Mouse (Mus musculus): Measurements from ENCODE around the gene Arid4a. TPM values are rescaled to one million over a fixed set of nuclear protein-coding genes. Genes with fewer than 3 reads are reported as not detected.
"Not testable (repeated sequence)": the region's sequence is repeated elsewhere in the genome, so short reads cannot be mapped to it uniquely, and the experiment has no call there.

Arid4a gene
- total RNA-seq, 2 experiments from 2014 or later, result 19.2 to 21.1 TPM

DNA sequence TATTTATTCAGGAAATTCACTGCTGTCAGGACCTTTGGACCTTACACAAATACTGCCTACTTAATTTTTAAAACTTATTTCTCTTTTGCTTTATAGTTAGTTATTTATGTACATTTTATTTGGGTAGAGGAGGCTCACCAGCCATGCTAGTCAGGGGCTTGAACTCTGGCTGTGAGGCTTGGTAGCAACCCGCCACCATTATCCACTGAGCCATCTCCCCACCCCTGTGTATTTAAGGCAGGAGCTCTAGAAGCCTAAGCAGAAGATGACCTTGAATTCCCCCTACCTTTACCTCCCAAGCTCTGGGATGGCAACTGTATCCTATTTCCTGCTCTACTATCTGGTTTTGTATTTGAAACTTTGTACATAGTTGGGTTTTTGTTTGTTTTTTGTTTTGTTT, 37.7 kb downstream of the Arid4a start:
- DNase-seq, result no peak

- DNase-seq, result no peak
These were observed 39.7 kb downstream of the Arid4a start for GRCm38 (mm10) chr12:71055537-71055936.

- DNase-seq, result no peak
These were observed 44.0 kb downstream of the Arid4a start for GRCm38 (mm10) chr12:71059741-71060140.

- no peak for DNase-seq
These were observed 54.1 kb downstream of the Arid4a start for GRCm38 (mm10) chr12:71069846-71070245.

DNA sequence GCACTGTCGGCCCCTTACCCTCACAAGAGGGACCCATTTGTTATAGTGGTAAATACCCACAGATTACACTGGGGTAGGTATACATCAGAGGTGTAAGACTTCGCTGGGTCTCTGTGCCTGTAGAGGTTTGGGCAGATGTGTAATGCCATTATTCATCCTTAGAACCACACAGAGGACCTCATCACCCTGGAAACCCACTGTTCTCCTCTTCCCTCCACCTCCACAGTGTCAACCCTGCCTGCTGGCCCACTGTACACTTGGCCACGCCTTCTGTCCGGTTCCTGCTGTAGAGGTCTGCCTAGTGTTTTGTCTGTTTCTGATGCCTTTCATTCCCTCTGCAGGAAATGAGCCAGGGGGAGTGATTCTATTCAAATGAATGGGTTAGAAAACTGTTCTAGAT, 56.3 kb downstream of the Arid4a start:
- no peak for DNase-seq

DNA sequence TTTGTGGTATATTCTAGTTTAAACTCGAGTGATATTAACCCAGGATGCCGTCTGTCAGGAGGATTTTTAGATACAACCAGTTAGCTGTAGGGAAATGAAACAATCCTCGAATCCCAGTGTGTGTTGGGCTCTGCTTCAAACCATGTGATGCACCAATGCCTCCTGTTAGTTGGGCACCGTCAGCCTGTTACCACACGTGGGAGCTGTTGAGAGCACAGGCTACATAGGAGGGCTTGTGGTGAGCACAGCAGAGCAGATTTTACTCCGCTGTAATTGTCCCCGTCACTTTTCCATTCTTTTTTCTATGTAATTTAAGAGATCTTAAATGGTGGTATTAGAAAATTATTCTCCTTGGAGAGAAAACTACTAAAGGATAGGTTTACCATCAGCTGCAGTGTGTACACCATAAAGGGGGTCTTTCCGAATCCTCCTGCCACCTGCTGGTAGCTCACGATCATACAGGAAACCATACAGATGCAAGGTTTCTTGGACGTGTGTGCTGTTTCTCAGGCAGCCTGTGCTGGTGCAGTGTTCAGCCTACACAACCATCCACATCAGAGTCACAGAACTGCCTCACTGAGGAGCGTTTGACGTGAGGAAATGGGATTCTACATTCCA, 57.4 kb downstream of the Arid4a start:
- DNase-seq, result peak; percentile 45

GRCm38 (mm10) chr12:71086331-71086730, 70.5 kb downstream of the Arid4a start:
- DNase-seq, result no peak

DNA sequence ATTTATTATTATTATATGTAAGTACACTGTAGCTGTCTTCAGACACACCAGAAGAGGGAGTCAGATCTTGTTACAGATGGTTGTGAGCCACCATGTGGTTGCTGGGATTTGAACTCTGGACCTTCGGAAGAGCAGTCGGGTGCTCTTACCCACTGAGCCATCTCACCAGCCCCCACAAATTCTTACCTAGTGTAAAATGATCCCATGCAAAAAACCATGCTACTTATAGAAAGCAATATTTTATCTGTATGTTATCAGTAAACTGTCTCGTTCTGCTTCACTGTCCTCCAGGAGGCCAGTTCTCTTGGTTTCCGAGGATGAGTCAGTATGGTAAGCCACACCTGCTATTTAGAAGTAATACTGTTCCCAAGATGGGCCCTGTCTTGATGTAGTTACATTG, 88.5 kb downstream of the Arid4a start:
- not testable (repeated sequence) for DNase-seq

DNA sequence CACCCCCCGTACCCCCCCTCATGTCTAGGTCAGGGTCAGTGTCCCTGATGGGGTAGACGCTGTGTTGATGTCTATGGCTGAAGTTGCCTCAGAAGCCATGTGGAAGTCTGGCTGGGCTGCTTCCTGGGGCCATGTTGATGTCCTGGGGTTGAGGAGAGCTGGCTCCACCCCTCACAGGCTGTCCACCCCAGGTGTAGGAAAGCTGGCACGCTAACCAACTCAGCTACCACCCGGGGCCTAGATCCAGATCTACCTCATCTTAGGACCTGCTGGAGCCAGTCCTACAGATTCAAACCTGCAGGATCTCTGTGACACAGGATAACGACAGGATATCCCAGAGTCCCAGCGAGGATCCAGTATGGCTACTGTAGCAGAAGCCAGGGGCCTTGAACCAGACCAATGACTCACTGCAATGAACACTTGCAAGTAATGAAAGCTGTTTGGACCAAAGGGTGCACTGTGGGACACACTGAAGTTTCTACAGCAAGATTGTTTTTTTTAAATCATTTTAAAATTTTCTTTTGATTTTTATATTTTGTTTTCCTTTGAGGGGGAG, 91.5 kb downstream of the Arid4a start:
- no peak for DNase-seq

- peak; percentile 75 for DNase-seq
These were observed 95.5 kb downstream of the Arid4a start, which contains the start of gene Tomm20l for GRCm38 (mm10) chr12:71111331-71111730. Tomm20l (plus strand) TSS chr12:71111428.

- DNase-seq, result no peak
These were observed 97.3 kb downstream of the Arid4a start for GRCm38 (mm10) chr12:71113074-71113473.

DNA sequence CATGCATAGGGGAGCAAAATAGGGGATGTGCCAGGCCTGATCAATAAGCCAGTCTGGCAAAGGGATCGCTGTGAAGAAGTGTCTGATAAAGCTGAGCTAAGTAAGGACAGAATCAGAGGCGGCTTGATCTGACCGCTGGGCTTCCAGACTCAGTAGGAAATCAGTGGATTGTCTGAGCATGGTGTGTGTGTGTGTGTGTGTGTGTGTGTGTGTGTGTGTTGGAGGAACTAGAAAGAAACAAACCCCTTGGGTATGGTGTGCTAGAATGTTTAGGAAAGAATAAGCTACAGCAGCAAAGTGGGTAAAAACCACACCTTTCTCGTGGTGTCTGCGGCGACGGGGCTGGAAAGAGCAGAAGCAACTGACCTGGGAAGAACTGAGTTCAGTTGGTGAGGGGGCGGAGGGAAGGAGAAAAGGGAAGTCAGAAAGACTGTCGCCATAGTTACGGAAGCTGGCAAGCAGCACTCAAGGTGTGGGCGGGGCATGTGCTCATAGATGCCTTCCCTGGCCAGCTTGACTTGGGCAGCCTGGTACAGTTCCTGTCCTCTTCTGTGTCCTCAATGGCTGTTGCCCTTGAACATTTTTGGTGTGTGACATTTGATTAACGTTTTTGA, 98.0 kb downstream of the Arid4a start:
- peak; percentile 71 for DNase-seq

GRCm38 (mm10) chr12:71116411-71116810, 100.6 kb downstream of the Arid4a start:
- peak; percentile 70 for DNase-seq

GRCm38 (mm10) chr12:71122731-71123130, 106.9 kb downstream of the Arid4a start:
- no peak for DNase-seq

DNA sequence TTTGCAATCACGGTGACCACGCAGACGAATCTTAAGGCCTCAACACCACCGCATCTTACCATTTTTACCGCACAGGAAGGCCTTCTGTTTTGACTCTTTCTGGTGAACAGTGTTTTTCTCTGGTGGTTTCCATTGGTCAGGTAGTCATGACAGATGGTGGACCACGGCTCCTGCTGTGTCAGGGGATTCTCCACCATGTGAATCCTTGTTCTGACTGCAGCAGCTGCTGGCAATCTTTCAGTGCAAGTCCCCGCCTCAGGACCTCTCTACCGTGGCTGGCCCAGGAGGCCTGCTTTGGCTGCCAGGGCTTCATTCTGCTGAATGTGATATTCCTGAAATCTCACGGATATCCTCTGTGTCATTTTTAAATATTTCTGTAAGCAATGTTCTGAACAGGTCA, 107.5 kb downstream of the Arid4a start:
- DNase-seq, result no peak

DNA sequence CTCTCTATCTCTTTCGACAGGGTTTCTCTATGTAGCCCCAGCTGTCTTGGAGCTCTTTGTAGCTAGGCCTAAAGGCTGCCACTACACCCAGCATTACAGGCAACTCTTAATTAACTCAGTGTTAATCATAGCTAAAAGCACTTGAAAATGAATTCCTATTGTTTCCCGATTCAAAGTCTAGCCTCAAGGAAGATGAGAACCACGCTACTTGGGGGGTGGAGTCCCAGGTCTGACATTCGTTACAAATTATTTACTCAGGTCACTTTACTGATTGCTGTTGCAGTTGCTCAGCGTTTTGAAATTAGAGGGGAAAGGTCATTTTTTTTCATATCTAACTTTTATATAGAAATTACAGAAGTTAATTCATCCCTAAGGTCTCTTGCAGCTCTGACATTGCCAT, 119.8 kb downstream of the Arid4a start:
- no peak for DNase-seq

DNA sequence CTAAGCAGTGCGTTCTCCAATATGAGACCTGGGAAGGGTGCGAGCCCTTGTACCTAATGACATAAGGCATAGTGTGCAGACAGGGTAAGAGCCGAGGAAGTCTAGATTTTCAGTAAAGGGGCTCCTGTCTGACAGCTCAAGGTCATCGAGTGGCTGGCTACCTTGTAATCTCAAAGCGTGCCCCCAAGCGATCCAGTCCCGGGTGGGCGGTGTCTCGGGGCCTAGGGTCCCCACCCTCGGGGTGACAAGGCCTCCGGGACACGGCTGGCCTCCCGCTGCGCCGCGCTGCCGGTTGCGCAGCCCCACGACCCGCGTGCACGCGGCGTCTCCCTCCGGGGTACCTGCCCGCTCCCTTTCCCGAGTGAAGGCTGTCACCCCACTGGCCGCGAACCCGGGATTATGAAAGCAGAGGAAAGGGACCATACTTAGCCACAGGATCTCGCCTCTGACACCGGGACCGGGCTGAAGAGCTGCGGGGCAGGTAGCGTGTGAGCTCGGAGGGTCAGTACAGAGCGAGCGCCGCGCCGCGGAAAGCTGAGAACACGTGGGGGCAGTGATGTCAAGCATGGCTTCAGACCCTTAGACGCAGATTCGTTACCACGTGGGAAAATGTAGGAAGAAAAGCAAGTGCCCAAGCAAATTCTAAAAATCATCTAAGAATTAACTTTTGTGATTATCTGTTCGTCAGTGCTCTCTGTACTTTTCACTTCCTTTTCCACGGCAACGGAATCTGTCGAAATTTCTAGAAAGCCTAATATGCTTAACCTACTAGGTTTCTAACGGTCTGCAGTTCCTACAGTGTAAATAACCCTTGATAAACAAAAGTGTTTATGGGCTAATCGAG, 120.6 kb downstream of the Arid4a start, which contains the start of the genes Timm9 and 2700049A03Rik:
Gene Timm9 (minus strand): TSS at position 555 of the 844 bp plus-strand sequence.
Gene 2700049A03Rik (plus strand): TSS at position 719 of the 844 bp plus-strand sequence.
- DNase-seq, result peak; percentile 84

DNA sequence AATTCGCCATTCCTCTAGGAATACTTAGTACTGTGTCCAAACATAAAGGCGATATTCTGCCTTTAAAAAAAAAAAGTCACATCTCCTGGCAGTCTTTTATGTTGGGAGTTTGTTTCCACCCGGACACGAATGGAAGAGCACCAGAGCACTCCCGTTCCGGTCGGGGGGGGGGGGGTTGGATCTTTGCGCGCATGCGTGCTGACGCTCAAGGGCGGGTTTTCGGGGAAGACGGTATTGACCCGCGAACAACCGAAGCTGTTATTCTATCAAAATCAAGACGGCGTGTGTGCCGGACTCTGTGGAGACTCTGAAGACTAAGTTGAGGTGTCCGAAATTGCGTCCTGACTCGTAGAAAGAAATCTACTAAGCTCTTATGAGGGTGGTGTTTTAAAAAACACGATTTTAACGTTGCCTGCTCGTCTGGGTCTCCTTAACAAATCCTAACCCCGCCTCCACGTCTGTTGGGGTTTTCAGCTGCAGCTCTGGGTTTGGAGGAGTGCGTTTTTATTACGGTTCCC, 121.2 kb downstream of the Arid4a start:
- peak; percentile 88 for DNase-seq

GRCm38 (mm10) chr12:71137686-71138085, 121.9 kb downstream of the Arid4a start:
- no peak for DNase-seq

DNA sequence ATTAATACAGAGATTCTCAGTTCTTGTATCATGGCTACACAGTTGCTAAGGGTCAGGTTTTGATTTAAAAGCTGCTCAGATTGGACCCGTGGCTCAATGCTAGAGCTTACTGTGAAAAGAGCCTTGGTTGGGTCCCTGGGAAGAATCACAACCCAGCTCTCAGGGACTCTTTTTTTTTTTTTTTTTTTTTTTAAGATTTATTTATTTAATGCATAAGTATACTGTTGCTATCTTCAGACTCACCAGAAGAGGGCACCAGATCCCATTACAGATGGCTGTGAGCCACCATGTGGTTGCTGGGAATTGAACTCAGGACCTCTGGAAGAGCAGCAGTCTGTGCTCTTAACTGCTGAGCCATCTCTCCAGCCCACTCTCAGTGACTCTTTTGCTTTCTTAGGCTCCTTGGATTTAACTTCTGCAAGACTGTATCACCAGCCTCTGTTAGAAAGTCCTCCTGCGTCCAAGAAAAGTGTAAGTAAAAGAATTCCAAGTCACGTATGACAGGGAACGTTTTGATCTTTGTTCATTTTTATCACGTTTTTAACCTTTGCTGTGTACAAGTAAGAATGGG, 123.6 kb downstream of the Arid4a start:
- no peak for DNase-seq

- no peak for DNase-seq
These were observed 125.4 kb downstream of the Arid4a start for GRCm38 (mm10) chr12:71141189-71141588.

DNA sequence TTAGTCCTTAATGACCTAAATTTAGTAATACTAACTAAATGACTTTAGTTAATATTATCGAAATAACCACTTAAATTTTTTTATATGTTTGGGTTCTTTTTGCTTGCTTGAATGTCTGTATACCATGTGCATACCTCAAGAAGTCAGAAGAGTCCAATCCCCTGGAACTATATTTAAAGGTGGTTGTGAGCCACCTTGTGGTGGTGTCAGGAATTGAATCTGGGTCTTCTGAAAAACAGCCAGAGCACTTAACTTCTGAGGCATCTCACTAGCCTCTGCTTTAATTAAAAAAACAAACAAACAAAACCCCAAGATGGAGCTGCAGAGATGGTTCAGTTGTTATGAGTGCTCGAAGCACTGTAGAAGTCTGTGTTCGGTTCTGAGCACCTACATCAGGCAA, 131.9 kb downstream of the Arid4a start:
- DNase-seq, result peak; percentile 71
